Mouse (Mus musculus): ENCODE measurements at regions not wholly inside any gene's neighbourhood (a gene's known extent, or its start where the extent isn't known, plus 50 kb on each side); places are given as distances from the start of the nearest gene placed in this dataset.

DNA sequence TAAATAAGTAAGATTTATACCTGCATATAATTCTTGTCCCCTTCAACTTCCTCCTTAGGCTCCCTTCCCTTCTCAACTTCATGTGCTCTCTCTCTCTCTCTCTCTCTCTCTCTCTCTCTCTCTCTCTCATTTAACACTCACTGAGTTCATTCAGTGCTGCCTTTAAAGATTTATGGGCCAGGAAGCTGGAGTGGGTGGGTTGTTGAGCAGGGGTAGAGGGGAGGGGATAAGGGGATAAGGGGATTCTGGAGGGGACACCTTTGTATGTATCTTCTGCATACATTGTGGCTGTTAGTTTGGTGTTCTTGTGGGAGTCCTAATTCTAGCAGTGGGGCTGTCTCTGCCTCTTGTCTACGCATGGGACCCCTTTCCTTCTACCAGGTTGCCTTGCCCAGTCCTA lies 138.3 kb downstream of the Otol1 start:
- H3K4me3 ChIP-seq = no peak overlapping the region
- WGBS = 90% methylated on average over 1 of the region's 1 CpGs
- no peaks in the 10 kb centered on the region for H3K27me3 ChIP-seq
- H3K27ac ChIP-seq (replicated peaks) = no peak overlapping the region
- no peaks in the 10 kb centered on the region for H3K4me1 ChIP-seq (replicated peaks)
- no peak overlapping the region for H3K4me2 ChIP-seq
- no peaks in the 10 kb centered on the region for H3K9me3 ChIP-seq
- no peak overlapping the region for H3K9ac ChIP-seq
- H3K36me3 ChIP-seq = no peaks in the 10 kb centered on the region
- no peak for ATAC-seq (ENCODE audit: low read depth)

DNA sequence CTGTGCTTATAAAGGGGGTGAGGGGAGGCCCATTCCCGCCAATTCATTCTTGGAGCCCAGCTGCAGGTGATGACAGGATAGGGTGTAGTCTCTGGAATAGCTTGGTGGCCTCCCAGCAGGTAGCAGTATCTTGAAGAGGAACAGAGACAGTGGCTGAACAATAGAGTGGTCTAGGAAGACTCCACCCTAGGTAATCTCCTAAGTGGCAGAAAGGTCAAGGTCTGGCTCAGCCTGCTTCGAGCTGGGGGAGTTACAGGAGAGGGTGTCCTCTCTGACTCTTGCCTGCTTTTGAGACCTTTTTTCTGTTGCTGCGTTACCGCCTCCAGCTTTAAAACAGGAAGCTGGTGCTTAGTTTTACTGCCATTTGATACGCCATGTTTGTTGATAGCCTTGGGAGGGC lies 143.7 kb downstream of the Otol1 start:
- no peaks in the 10 kb centered on the region for H3K27me3 ChIP-seq
- H3K9me3 ChIP-seq = no peaks in the 10 kb centered on the region
- no peak for ATAC-seq (ENCODE audit: low read depth)
- no peak overlapping the region for H3K4me2 ChIP-seq
- H3K9ac ChIP-seq = no peak overlapping the region
- no peak overlapping the region for H3K4me3 ChIP-seq
- no peak overlapping the region for H3K27ac ChIP-seq (replicated peaks)
- no peaks in the 10 kb centered on the region for H3K36me3 ChIP-seq
- WGBS = 62% methylated on average over 5 of the region's 5 CpGs
- no peaks in the 10 kb centered on the region for H3K4me1 ChIP-seq (replicated peaks)

DNA sequence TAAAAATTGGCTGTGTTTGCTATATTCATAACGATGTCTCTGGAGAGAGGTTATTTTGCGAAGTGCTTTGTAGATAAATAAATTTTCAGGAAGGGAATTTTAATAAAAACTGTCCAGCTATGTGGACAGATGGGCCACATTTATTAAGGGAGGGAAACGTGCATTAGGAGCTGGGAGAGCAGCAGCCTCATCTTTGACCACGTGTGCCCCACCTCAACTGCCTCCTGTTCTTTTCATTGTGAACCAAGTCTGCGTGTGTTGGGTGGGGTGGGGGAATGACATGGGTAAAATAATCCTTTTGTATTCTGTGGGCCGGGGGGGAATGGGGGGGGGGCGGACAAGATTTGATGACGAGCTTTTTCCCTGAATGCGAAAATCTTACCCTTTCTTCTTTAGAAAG lies 152.6 kb downstream of the Otol1 start:
- Histone ChIP-seq H3K9ac (no peak overlapping the region), H3K9me3 (no peaks in the 10 kb centered on the region), H3K4me1 (replicated peaks) (no peaks in the 10 kb centered on the region), H3K27me3 (no peaks in the 10 kb centered on the region), H3K36me3 (no peaks in the 10 kb centered on the region), H3K4me3 (no peak overlapping the region), H3K27ac (replicated peaks) (no peak overlapping the region), H3K4me2 (no peak overlapping the region)
- ATAC-seq (ENCODE audit: low read depth) = peak; percentile 67; the same call in 1 of the 2 replicates
- 55% methylated on average over 9 of the region's 9 CpGs for WGBS

DNA sequence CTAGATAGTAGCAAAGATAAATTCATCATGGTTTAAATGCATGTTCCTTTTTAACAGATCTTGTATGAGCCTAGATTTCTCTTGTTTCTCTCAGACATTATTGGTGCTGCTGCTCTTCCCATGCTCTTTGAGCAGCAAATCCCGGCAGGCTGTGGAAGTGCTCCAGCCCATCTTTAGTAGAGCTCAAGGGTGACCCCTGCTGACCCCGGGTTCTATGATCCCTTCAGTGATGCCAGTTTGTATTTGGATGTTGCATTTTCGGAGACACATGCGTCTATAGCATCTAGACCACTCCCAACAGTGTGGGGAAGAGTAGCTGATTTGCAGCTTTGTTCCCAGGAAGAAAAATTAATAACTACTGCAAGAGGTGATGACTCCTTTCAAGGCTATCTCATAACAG lies 164.3 kb downstream of the Otol1 start:
- Histone ChIP-seq H3K4me2 (no peak overlapping the region), H3K9me3 (no peaks in the 10 kb centered on the region), H3K27me3 (no peaks in the 10 kb centered on the region), H3K27ac (replicated peaks) (no peak overlapping the region), H3K36me3 (no peaks in the 10 kb centered on the region), H3K4me3 (no peak overlapping the region), H3K4me1 (replicated peaks) (no peaks in the 10 kb centered on the region), H3K9ac (no peak overlapping the region)
- WGBS = 61% methylated on average over 4 of the region's 4 CpGs
- no peak for ATAC-seq (ENCODE audit: low read depth)

DNA sequence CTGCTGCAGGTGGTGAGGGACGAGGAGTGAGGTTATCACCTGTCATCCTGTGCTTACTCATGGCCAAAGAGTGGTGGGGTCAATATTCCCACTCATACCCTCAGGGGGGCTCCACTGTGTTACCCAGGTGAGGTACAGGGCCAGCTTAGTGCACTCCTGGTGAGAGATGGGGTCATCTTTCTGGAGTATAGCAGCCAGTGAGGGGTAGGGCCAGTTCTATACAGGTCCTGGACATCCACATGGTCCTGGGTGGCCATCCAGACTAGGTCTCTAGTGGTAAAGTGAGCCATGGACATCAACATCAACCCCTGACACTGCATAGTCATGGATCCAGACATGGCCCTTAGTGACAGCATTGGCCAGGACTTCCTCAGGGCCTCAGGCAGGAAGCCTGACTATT lies 169.0 kb downstream of the Otol1 start:
- ATAC-seq (ENCODE audit: low read depth) = no peak

DNA sequence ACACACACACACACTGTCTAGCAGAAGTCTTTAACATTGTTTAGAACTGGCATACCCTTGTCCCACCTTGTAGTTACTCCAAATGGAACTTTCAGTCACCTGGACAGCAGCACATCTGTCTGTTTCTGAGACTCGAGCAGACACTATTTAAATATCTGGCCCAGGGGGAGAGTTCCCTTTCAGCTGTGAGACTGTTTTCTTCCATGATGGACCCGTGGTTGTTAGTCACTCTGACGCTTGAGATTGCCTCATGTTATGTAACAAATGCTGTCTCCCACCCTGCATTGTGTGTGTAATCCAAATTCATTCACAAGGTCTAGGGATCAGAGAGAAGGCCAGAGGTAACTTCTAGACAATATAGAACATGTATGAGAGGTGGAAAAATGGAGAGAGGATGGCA lies 174.2 kb downstream of the Otol1 start:
- Histone ChIP-seq H3K36me3 (no peaks in the 10 kb centered on the region), H3K4me1 (replicated peaks) (no peaks in the 10 kb centered on the region), H3K4me3 (no peak overlapping the region), H3K27me3 (no peaks in the 10 kb centered on the region), H3K4me2 (no peak overlapping the region), H3K9ac (no peak overlapping the region), H3K9me3 (no peaks in the 10 kb centered on the region), H3K27ac (replicated peaks) (no peak overlapping the region)
- WGBS = 71% methylated on average over 3 of the region's 3 CpGs
- no peak for ATAC-seq (ENCODE audit: low read depth)

More for the DNA sequence above, 169.0 kb downstream of the Otol1 start:
- Histone ChIP-seq H3K4me3 (no peak overlapping the region), H3K4me2 (no peak overlapping the region), H3K9ac (no peak overlapping the region), H3K4me1 (replicated peaks) (no peaks in the 10 kb centered on the region), H3K36me3 (no peaks in the 10 kb centered on the region), H3K27me3 (no peaks in the 10 kb centered on the region), H3K27ac (replicated peaks) (no peak overlapping the region), H3K9me3 (no peaks in the 10 kb centered on the region)
- 85% methylated on average over 1 of the region's 1 CpGs for WGBS

DNA sequence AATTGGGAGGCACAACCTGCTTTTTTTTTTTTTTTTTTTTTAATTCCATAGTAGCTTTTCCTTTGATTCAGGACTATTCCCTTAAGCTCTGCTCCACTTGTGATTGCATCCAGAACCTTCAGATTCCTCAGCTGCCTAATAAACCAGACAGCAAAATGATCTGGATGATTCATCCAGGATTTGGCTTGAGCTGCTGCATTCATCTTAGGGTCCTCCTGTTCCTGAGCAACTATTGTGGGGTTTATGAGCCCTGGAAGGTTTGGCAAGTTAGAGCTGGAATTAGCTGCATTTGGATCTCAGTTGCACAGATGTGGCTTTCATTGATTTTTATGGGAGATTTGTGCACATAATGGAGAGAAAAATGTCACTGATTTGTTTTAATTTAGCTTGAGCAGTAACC lies 183.3 kb downstream of the Otol1 start:
- ATAC-seq (ENCODE audit: low read depth) = 0 out of 2 replicates have a peak, but pooled peaks have one; percentile 40
- H3K4me3 ChIP-seq = no peak overlapping the region
- H3K27me3 ChIP-seq = no peaks in the 10 kb centered on the region
- H3K9ac ChIP-seq = no peak overlapping the region
- no peak overlapping the region for H3K4me2 ChIP-seq
- H3K36me3 ChIP-seq = no peaks in the 10 kb centered on the region
- no peaks in the 10 kb centered on the region for H3K4me1 ChIP-seq (replicated peaks)
- no peaks in the 10 kb centered on the region for H3K9me3 ChIP-seq
- H3K27ac ChIP-seq (replicated peaks) = no peak overlapping the region

DNA sequence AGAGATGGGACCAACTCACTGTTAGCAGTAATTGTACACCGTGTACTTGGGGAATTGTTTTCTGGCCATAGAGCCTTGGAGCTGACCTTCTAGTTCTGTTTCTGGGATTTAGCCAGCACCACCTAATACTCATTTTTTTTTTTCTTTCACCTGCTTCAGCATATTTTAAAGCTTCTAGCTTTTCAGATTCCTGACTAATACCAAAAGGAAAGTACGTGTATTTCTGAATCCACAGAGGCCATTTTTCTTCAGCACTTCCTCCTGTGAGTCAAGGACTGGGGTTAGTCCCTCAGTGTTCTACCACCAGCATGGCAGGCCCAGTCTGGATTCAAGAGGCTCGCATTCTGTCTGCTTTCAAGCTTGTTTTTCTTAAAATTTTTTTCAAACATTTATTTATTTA lies 189.3 kb downstream of the Otol1 start:
- ATAC-seq (ENCODE audit: low read depth) = no peak
- 88% methylated on average over 3 of the region's 3 CpGs for WGBS

DNA sequence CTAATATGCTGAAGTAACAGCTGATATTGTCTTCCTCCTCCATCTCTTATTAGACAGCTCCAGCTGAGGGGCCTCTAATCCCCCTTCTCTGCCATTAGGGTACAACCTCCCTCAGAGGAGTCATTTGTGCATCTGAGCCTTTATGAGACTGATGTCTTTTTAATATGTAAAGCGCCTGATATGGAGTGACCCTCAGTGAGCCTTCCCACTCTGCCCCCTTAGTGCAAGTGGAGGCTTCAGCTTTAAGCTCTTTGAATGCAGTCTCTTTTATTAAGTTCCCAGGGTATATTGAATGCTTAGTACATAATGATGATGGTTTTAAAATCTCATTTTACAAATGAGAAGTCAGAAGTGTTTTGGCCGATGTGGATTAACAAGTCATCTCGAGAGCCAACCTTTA lies 191.5 kb downstream of the Otol1 start:
- no peaks in the 10 kb centered on the region for H3K36me3 ChIP-seq
- H3K9ac ChIP-seq = no peak overlapping the region
- no peaks in the 10 kb centered on the region for H3K9me3 ChIP-seq
- H3K4me2 ChIP-seq = no peak overlapping the region
- H3K27ac ChIP-seq (replicated peaks) = no peak overlapping the region
- H3K4me1 ChIP-seq (replicated peaks) = 0 out of 2 replicates have a peak, but pooled peaks cover 4% of the 10 kb centered on the region
- no peak overlapping the region for H3K4me3 ChIP-seq
- H3K27me3 ChIP-seq = no peaks in the 10 kb centered on the region
- ATAC-seq (ENCODE audit: low read depth) = no peak
- WGBS = 71% methylated on average over 3 of the region's 3 CpGs

More for the DNA sequence above, 189.3 kb downstream of the Otol1 start:
- 0 out of 2 replicates have a peak, but pooled peaks cover 2% of the 10 kb centered on the region for H3K4me1 ChIP-seq (replicated peaks)
- no peak overlapping the region for H3K27ac ChIP-seq (replicated peaks)
- H3K9ac ChIP-seq = no peak overlapping the region
- no peak overlapping the region for H3K4me3 ChIP-seq
- H3K27me3 ChIP-seq = no peaks in the 10 kb centered on the region
- no peaks in the 10 kb centered on the region for H3K9me3 ChIP-seq
- no peaks in the 10 kb centered on the region for H3K36me3 ChIP-seq
- H3K4me2 ChIP-seq = no peak overlapping the region

DNA sequence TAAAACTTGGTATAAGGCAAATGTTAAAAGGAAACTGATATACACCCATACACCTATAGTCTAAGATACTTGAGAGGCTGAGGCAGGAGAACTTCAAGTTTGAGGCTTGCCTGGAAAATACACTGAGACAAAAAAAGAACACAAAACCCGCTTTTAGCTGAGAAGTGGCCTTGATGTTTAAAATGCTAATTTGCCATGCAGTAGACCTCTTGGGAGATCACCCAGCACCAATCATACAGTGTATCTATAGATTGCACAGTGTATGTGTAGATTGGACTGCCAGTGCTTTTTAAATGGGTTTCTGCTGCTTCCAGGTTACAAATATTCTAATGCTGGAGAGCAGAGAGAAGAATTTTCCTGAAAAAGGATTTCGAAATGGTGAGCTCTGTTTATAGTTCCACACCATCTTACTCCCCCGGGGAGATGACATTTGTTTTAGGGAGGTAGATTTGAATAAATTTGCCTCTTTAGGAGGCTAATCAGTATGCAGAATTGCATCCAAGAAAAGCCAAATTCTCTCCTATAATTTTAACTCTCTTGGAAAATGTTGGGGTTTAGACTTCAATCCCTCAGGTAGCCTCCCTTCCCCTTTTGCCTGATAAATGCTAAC lies 194.0 kb downstream of the Otol1 start:
- Histone ChIP-seq H3K4me1 (replicated peaks) (0 out of 2 replicates have a peak, but pooled peaks cover 4% of the 10 kb centered on the region), H3K36me3 (no peaks in the 10 kb centered on the region), H3K4me3 (no peak overlapping the region), H3K9ac (no peak overlapping the region), H3K9me3 (no peaks in the 10 kb centered on the region), H3K27ac (replicated peaks) (no peak overlapping the region), H3K4me2 (no peak overlapping the region), H3K27me3 (no peaks in the 10 kb centered on the region)
- WGBS = 68% methylated on average over 3 of the region's 3 CpGs
- no peak for ATAC-seq (ENCODE audit: low read depth)

DNA sequence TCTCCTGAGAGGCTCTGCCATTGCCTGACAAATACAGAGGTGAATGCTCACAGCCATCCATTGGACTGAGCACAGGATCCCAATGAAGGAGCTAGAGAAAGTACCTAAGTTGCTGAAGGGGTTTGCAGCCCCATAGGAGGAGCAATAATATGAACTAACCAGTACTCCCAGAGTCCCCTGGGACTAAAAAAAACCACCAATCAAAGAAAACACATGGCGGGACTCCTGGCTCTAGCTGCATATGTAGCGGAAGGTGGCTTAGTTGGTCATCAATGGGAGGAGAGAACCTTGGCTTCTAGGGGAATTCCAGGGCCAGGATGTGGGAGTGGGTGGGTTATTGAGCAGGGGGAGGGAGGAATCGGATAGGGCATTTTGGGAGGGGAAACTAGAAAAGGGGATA lies 207.8 kb downstream of the Otol1 start:
- H3K27me3 ChIP-seq = no peaks in the 10 kb centered on the region
- no peak for ATAC-seq (ENCODE audit: low read depth)
- H3K9ac ChIP-seq = no peak overlapping the region
- no peak overlapping the region for H3K4me3 ChIP-seq
- H3K4me1 ChIP-seq (replicated peaks) = no peaks in the 10 kb centered on the region
- no peak overlapping the region for H3K4me2 ChIP-seq
- WGBS = 95% methylated on average over 3 of the region's 3 CpGs
- no peaks in the 10 kb centered on the region for H3K9me3 ChIP-seq
- H3K36me3 ChIP-seq = no peaks in the 10 kb centered on the region
- no peak overlapping the region for H3K27ac ChIP-seq (replicated peaks)

DNA sequence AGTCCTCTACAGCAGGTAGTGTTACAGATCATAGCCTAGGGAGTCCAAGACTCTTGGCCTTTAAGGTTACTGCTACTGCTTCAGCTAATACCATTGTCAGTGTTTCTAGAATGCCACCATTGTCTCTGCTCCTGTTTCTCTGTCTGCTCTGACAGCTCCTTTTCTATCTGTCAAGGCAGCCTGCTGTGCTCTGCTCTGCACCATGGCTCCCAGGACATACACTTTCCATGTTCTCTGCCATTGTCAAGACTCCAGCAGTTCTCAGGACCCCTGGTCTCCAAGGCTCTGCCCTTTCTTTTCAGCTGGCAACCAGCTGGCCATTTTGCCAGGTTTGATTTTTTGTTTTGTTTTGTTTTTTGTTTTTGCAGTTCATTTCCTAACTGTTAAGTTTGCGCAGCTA lies 208.7 kb downstream of the Otol1 start:
- 47% methylated on average over 1 of the region's 1 CpGs for WGBS
- no peak for ATAC-seq (ENCODE audit: low read depth)
- Histone ChIP-seq H3K36me3 (no peaks in the 10 kb centered on the region), H3K27ac (replicated peaks) (no peak overlapping the region), H3K9ac (no peak overlapping the region), H3K4me1 (replicated peaks) (no peaks in the 10 kb centered on the region), H3K4me3 (no peak overlapping the region), H3K9me3 (no peaks in the 10 kb centered on the region), H3K27me3 (no peaks in the 10 kb centered on the region), H3K4me2 (no peak overlapping the region)

DNA sequence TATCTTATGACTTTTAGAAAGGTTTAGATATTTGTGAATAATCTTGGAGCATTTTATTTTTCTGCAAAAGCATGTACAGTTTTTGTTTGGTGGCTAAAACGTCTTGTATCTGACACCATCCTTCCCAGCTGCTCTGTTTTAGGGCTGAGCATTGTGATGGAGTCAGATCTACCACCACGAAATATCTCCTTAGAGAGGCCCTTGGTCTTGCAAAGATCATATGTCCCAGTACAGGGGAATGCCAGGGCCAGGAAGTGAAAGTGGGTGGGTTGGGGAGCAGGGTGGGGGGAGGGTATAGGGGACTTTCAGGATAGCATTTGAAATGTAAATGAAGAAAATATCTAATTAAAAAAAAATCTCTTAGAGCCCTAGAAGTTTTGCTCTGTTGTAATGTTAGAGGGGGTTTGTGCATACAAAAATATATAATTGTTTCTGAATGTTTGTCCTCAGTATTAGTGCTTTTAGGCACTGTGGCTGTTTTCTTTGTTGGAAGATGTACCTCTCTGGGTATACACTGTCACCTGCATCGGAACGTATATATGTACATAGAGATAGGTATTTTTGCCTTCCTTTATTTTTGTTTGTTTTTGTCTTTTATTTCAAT lies 211.4 kb downstream of the Otol1 start:
- WGBS = 77% methylated on average over 4 of the region's 4 CpGs

More for the DNA sequence above, 211.4 kb downstream of the Otol1 start:
- H3K9ac ChIP-seq = no peak overlapping the region
- ATAC-seq (ENCODE audit: low read depth) = no peak
- H3K27me3 ChIP-seq = no peaks in the 10 kb centered on the region
- no peaks in the 10 kb centered on the region for H3K36me3 ChIP-seq
- H3K4me1 ChIP-seq (replicated peaks) = 0 out of 2 replicates have a peak, but pooled peaks cover 3% of the 10 kb centered on the region
- no peak overlapping the region for H3K4me3 ChIP-seq
- H3K9me3 ChIP-seq = no peaks in the 10 kb centered on the region
- H3K4me2 ChIP-seq = no peak overlapping the region
- no peak overlapping the region for H3K27ac ChIP-seq (replicated peaks)
